Mouse (Mus musculus): ENCODE measurements around the gene Fbxo36. TPM values are rescaled to one million over a fixed set of nuclear protein-coding genes. Genes with fewer than 3 reads are reported as not detected.

Fbxo36 gene
- polyA plus RNA-seq, 1 experiment from 2014 or later, result 8.3 TPM

- 60% methylated on average over 1 of the region's 1 CpGs for WGBS
- no peaks in the 10 kb centered on the region for H3K36me3 ChIP-seq
Observed at GRCm38 (mm10) chr1:84861255-84861630, 21.6 kb downstream of the Fbxo36 start.

GRCm38 (mm10) chr1:84864645-84865044, 25.0 kb downstream of the Fbxo36 start:
- Histone ChIP-seq H3K36me3 (no peaks in the 10 kb centered on the region), H3K9ac (no peak overlapping the region), H3K4me3 (no peak overlapping the region), H3K27me3 (no peaks in the 10 kb centered on the region), H3K4me2 (replicated peaks) (no peak overlapping the region), H3K9me3 (no peaks in the 10 kb centered on the region), H3K4me1 (no peaks in the 10 kb centered on the region), H3K27ac (no peak overlapping the region)
- ATAC-seq (ENCODE audit: low FRiP score, low read depth), result no peak
- 44% methylated on average over 2 of the region's 2 CpGs for WGBS

More at GRCm38 (mm10) chr1:84861255-84861630, 21.6 kb downstream of the Fbxo36 start:
- Histone ChIP-seq H3K4me3 (no peak overlapping the region), H3K9me3 (no peaks in the 10 kb centered on the region), H3K4me2 (replicated peaks) (no peak overlapping the region), H3K27ac (no peak overlapping the region), H3K4me1 (no peaks in the 10 kb centered on the region), H3K27me3 (no peaks in the 10 kb centered on the region), H3K9ac (no peak overlapping the region)
- no peak for ATAC-seq (ENCODE audit: low FRiP score, low read depth)

- WGBS, result 84% methylated on average over 6 of the region's 6 CpGs
- Histone ChIP-seq H3K9me3 (no peaks in the 10 kb centered on the region), H3K4me3 (no peak overlapping the region), H3K9ac (no peak overlapping the region), H3K27ac (no peak overlapping the region), H3K4me2 (replicated peaks) (no peak overlapping the region), H3K4me1 (no peaks in the 10 kb centered on the region), H3K36me3 (no peaks in the 10 kb centered on the region), H3K27me3 (no peaks in the 10 kb centered on the region)
- no peak for ATAC-seq (ENCODE audit: low FRiP score, low read depth)
Observed at GRCm38 (mm10) chr1:84866231-84866630, 26.6 kb downstream of the Fbxo36 start.

- H3K9me3 ChIP-seq, result no peaks in the 10 kb centered on the region
- H3K4me2 ChIP-seq (replicated peaks), result no peak overlapping the region
- H3K27ac ChIP-seq, result no peak overlapping the region
- no peaks in the 10 kb centered on the region for H3K27me3 ChIP-seq
- no peaks in the 10 kb centered on the region for H3K4me1 ChIP-seq
- no peak overlapping the region for H3K9ac ChIP-seq
- no peak for ATAC-seq (ENCODE audit: low FRiP score, low read depth)
- no peak overlapping the region for H3K4me3 ChIP-seq
- WGBS, result 91% methylated on average over 3 of the region's 3 CpGs
- H3K36me3 ChIP-seq, result no peaks in the 10 kb centered on the region
Observed at GRCm38 (mm10) chr1:84866706-84867230, 27.1 kb downstream of the Fbxo36 start.

- no peak overlapping the region for H3K4me2 ChIP-seq (replicated peaks)
- H3K27me3 ChIP-seq, result no peaks in the 10 kb centered on the region
- no peak overlapping the region for H3K9ac ChIP-seq
- ATAC-seq (ENCODE audit: low FRiP score, low read depth), result no peak
- H3K27ac ChIP-seq, result no peak overlapping the region
- H3K9me3 ChIP-seq, result no peaks in the 10 kb centered on the region
- H3K36me3 ChIP-seq, result no peaks in the 10 kb centered on the region
- no peaks in the 10 kb centered on the region for H3K4me1 ChIP-seq
- H3K4me3 ChIP-seq, result no peak overlapping the region
Observed at GRCm38 (mm10) chr1:84868311-84868710, 28.7 kb downstream of the Fbxo36 start.

- no peak overlapping the region for H3K9ac ChIP-seq
- ATAC-seq (ENCODE audit: low FRiP score, low read depth), result no peak
- no peak overlapping the region for H3K4me3 ChIP-seq
- H3K4me1 ChIP-seq, result no peaks in the 10 kb centered on the region
- no peaks in the 10 kb centered on the region for H3K27me3 ChIP-seq
- H3K4me2 ChIP-seq (replicated peaks), result no peak overlapping the region
- H3K36me3 ChIP-seq, result no peaks in the 10 kb centered on the region
- H3K27ac ChIP-seq, result no peak overlapping the region
- H3K9me3 ChIP-seq, result no peaks in the 10 kb centered on the region
- WGBS, result 61% methylated on average over 4 of the region's 4 CpGs
Observed at GRCm38 (mm10) chr1:84868841-84869240, 29.2 kb downstream of the Fbxo36 start.

- Histone ChIP-seq H3K9me3 (no peaks in the 10 kb centered on the region), H3K4me1 (no peaks in the 10 kb centered on the region), H3K36me3 (no peaks in the 10 kb centered on the region), H3K27me3 (no peaks in the 10 kb centered on the region), H3K9ac (no peak overlapping the region), H3K27ac (no peak overlapping the region), H3K4me2 (replicated peaks) (no peak overlapping the region), H3K4me3 (no peak overlapping the region)
- no peak for ATAC-seq (ENCODE audit: low FRiP score, low read depth)
- 53% methylated on average over 7 of the region's 7 CpGs for WGBS
Observed at GRCm38 (mm10) chr1:84869498-84869897, 29.9 kb downstream of the Fbxo36 start.

GRCm38 (mm10) chr1:84871131-84871530, 31.5 kb downstream of the Fbxo36 start:
- Histone ChIP-seq H3K4me3 (no peak overlapping the region), H3K9me3 (no peaks in the 10 kb centered on the region), H3K27me3 (no peaks in the 10 kb centered on the region), H3K36me3 (no peaks in the 10 kb centered on the region), H3K4me1 (no peaks in the 10 kb centered on the region), H3K9ac (no peak overlapping the region), H3K27ac (no peak overlapping the region), H3K4me2 (replicated peaks) (no peak overlapping the region)
- WGBS, result 62% methylated on average over 5 of the region's 6 CpGs
- no peak for ATAC-seq (ENCODE audit: low FRiP score, low read depth)

- 18% methylated on average over 3 of the region's 3 CpGs for WGBS
- Histone ChIP-seq H3K27me3 (no peaks in the 10 kb centered on the region), H3K9me3 (no peaks in the 10 kb centered on the region), H3K4me2 (replicated peaks) (no peak overlapping the region), H3K4me1 (no peaks in the 10 kb centered on the region), H3K4me3 (no peak overlapping the region), H3K27ac (no peak overlapping the region), H3K36me3 (no peaks in the 10 kb centered on the region), H3K9ac (no peak overlapping the region)
- no peak for ATAC-seq (ENCODE audit: low FRiP score, low read depth)
Observed at GRCm38 (mm10) chr1:84872105-84872504, 32.5 kb downstream of the Fbxo36 start.

- no peak for ATAC-seq (ENCODE audit: low FRiP score, low read depth)
- WGBS, result 71% methylated on average over 4 of the region's 4 CpGs
- no peak overlapping the region for H3K4me2 ChIP-seq (replicated peaks)
Observed at GRCm38 (mm10) chr1:84872939-84873338, 33.3 kb downstream of the Fbxo36 start.

GRCm38 (mm10) chr1:84877590-84877989, 37.9 kb downstream of the Fbxo36 start:
- no peak overlapping the region for H3K9ac ChIP-seq
- no peak overlapping the region for H3K4me2 ChIP-seq (replicated peaks)
- H3K27me3 ChIP-seq, result no peaks in the 10 kb centered on the region
- no peaks in the 10 kb centered on the region for H3K9me3 ChIP-seq
- H3K4me3 ChIP-seq, result no peak overlapping the region
- H3K27ac ChIP-seq, result no peak overlapping the region
- H3K4me1 ChIP-seq, result no peaks in the 10 kb centered on the region
- no peaks in the 10 kb centered on the region for H3K36me3 ChIP-seq
- WGBS, result 78% methylated on average over 2 of the region's 2 CpGs
- no peak for ATAC-seq (ENCODE audit: low FRiP score, low read depth)

More at GRCm38 (mm10) chr1:84872939-84873338, 33.3 kb downstream of the Fbxo36 start:
- H3K4me3 ChIP-seq, result no peak overlapping the region
- H3K27me3 ChIP-seq, result no peaks in the 10 kb centered on the region
- H3K4me1 ChIP-seq, result no peaks in the 10 kb centered on the region
- no peak overlapping the region for H3K9ac ChIP-seq
- no peak overlapping the region for H3K27ac ChIP-seq
- H3K9me3 ChIP-seq, result no peaks in the 10 kb centered on the region
- no peaks in the 10 kb centered on the region for H3K36me3 ChIP-seq

GRCm38 (mm10) chr1:84879571-84880120, 40.0 kb downstream of the Fbxo36 start:
- WGBS, result 92% methylated on average over 8 of the region's 8 CpGs

More at GRCm38 (mm10) chr1:84879571-84880120, 40.0 kb downstream of the Fbxo36 start:
- Histone ChIP-seq H3K4me1 (no peaks in the 10 kb centered on the region), H3K4me2 (replicated peaks) (no peak overlapping the region), H3K9me3 (no peaks in the 10 kb centered on the region), H3K4me3 (no peak overlapping the region), H3K9ac (no peak overlapping the region), H3K27me3 (no peaks in the 10 kb centered on the region), H3K36me3 (no peaks in the 10 kb centered on the region), H3K27ac (no peak overlapping the region)
- no peak for ATAC-seq (ENCODE audit: low FRiP score, low read depth)
